Mouse (Mus musculus) cerebellum, adult 18-20 months (tissue): Measurements from ENCODE around the gene Gabre.

ENCODE experiments used
- DNase-seq, 2 experiments: peaks; one replicate each; pipeline ENCODE4 v3.0.0; 2021

The Gabre gene

DNA sequence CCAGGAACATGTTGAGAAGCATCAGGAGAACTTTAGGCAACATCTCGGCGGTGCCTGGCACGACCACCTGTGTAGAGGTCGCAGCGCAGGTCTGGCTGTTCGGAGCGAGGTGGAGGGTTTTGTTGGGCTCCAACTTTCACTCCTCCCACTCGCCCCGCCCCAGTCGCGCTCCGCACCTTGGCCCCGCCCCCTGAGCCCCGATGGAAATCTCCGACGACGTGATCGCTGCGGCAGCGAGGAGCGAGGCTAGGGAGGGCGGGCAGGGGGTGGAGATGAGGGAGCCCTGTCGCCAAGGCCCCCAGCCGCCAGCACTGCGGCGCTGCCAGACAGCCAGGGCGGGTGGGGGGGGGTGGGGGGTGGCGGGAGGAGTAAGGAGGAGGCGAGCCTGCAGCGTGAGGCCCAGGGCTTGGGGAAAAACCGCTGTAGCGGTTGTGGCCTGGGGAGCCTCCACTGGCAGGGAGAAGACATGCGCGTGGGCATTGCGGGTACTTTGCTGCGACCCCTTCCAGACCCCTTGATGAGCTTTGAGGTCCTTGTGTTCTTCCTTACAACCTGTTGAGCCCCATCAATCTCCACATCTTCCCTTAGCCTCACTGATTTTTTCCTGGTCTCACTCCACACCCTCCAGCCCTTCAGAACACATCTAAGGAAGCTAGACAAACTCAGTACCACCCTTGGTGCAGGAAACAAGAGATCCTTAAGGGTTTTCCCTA is at the start of gene Gabre:
TSS of gene Gabre (minus strand) at position 145 of the 713 bp plus-strand sequence.
- DNase-seq, result no peak

DNA sequence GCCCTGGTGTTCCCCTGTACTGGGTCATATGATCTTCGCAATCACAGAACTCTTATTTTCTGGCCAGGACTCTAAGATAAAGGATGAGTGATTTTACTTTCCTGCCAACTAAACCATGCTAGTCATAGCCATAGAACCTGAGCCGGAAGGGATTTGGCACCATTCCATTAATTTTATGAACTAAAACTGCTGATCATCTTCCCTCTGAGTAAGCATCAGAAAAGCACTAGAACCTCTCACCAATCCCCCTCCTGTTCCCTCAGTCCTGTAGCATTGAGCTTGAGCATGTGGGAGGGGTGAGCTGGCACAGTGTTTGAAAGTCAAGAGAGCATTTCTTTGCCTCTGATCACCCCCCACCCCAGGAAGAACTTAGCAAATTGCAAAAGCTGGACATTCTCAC is 23.2 kb upstream of the Gabre start:
- no peak for DNase-seq

DNA sequence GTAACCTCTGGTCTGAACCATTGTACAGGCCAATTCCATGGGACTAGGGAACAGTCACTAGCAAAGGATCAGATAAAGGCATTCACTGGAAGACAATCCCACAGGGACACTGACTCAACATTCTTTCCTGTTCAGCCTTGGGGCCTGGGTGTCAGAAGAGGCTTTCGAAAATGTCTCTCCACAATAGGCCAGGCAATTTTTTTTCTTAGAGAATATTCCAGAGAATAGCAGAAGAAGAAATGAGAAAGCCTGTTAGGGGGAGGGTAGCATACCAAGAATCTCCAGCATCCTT is 715 bp upstream of the Gabre start:
- DNase-seq, result no peak

DNA sequence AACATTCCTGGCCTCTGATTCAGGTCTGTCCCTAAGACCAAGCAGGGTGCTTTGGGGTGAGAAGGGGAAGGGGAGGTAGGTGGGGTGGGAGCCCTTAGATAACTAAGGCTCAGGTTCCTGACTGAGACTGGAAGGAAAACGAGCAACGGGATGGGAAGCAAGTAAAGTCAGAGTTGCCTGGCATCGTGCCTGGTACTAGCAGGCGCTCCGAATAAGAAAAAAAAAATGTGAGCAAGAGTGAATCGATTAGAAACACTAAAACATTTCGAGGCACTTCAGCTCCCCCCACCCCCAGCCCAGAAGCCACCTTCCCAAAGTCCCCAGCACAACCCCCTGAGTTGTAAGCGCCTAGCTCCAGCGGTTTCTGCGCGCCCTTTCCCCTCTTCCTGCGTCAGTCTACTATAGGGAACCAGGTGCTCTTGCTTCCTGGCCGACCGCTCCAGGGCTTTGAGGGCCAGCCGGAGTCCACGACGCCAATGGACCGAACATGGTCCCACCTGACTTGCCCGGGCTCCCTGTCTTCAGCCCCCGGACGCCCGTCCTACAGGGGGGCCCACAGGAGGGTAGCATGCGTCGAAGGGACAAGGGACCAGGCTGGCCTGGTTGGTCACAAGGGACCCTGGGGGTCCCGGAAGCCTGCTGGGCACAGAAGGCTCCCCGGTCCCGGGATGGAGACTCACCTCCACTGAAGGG is 491 bp downstream of the Gabre start:
- DNase-seq, result no peak

DNA sequence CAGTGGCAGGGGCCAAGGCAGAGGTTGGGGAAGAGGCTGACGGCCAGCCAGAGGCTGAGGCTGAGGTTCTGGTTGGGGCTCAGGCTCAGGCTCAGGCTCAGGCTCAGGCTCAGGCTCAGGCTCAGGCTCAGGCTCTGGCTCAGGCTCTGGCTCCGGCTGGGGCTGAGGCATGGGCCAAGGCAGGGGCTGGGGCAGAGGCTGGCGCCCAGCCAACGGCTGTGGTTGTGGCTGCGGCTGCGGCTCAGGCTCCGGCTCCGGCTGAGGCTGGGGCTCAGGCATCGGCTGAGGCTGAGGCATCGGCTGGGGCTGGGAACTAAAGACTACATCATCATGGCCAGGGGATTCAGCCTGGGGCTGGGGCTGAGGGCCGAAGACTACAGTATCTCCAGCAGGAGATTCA is 4.0 kb downstream of the Gabre start:
- DNase-seq, result peak in 1 of 2 experiments; percentile 2

DNA sequence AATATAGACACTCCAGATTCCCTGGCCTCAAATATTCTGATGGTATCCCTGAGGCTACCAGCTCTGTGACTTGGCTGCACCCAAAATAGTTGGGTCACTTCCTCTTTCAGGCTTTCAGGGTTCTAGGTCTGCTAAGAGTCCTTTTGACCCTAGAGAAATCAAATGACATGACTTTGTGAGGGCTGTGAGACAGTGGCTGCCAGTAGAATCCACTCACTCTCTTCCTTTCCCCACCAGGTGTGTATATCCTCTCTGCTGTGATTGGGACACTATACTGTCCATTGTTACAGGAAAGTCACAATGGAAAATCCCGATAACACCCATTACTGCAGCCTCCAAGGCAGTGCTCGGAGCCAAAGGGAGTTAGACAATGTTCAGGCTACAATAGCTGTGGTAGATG is 52.9 kb downstream of the Gabre start, which contains the start of gene Magea4:
TSS of gene Magea4 (plus strand) at position 301 of the 400 bp plus-strand sequence.
- no peak for DNase-seq
